Mouse (Mus musculus) forelimb bud, embryonic 11.5 days (tissue): ENCODE results near the gene Tmem97.
"Not testable (repeated sequence)": the region's sequence is repeated elsewhere in the genome, so short reads cannot be mapped to it uniquely, and the experiment has no call there.

Experiments
- DNase-seq: peaks from one replicate; pipeline ENCODE4 v3.0.0-alpha.2; 2012; ENCODE audit warnings: low read depth, low spot score

Gene Tmem97

DNA sequence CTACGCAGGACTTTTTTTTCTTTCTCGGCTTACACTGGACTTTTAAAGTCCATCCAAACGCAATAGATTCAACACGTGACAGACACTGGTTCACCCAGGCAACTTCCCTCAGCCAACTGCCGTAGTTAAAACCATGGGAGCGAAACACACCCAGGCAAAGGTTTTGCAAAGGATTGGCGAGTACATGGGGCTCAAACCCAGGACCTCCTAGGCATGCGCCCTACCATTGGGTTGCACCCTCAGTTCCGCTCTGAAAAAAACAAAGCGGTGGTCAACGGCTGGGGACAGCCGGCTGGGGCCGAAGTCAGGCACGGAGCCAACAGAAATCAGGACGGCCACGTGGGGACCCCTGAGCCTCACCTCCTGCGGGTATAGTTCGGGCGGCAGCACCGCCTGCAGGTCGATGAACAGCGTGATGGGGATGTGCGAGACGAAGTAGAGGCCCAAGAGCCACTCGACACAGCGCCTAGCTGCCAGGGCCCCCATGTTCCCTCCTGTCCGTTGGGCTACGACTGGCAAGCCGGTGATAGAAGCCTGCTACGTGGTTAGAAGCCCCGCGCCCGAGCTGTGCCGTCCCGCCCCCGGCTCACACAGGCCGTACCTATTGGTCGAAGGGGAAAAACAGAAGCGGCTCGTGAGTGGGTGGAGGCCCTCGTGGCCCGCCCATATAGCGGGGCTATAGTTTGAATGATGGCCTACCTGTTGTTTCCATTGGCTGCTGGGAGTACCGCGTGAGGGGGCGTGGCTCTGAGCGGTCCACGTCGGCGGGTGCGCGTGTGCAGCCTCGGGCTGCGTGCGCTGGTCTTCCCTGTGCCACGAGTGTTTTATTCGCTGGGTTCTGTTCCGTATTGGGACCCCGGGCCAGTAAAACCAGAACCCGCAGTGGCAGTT, at the start of gene Tmem97:
Gene Tmem97 (minus strand): TSS at position 610 of the 891 bp plus-strand sequence.
- DNase-seq, result peak; percentile 95

DNA sequence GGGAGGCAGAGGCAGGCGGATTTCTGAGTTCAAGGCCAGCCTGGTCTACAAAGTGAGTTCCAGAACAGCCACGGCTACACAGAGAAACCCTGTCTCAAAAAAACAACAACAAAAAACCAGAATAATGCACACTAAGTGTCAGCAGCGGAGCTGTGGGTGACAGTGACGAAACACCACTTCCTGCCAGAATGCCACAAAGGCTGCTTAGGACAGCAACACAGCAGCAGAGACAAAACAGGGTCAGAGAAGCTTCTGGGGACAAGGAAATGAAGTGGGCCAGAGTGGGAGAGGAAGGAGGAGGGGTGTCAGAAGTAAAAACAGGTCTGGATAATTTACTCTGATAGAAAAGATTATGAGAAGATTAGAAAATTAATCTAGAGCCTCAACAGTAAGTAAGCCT, 49.5 kb upstream of the Tmem97 start:
- DNase-seq, result no peak

DNA sequence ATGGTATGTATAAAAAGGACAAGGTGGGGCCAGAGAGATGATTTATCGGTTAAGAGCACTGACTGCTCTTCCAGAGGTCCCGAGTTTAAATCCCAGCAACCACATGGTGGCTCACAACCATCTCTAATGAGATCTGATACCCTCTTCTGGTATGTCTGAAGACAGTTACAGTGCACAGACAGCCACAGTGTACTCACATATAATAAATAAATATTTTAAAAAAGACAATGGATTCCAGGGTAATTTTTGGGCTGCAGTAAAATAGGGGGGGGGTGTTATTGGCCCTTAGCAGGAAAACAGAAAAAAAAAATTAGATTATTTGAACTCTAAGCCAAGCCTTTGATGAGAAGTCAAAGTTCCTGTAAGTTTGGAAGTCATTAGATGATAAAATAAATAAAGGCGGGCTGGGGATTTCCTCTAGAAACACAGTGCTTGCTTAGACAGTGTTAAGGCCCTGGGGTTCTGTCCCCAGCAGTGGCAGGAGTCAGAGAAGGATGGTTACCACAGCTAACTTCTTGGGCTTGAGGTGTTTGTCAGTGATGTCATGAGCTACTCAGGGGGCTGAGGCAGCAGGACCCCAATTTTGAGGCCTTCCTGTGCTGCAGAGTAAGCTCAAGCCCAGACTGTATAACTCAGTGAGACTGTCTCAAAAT, 48.3 kb upstream of the Tmem97 start:
- DNase-seq, result no peak

DNA sequence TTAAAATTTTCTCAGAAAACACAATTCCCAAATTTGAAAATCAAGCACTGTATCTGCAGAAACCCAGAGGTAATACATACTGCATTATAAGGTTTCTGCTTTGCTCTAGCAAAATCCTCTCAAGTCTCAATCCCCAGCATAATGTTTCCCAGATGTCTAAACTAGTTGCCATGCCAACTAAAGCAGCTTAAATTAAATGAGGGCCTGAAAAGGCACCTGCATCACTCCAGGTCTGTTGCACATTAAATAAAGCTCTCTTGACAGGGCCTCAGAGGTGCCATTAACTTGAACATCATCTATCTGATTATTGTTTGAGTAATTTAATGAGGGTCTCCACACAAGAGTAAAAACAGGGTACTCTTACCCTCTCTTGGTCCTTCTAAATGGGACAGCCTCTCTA, 46.2 kb upstream of the Tmem97 start:
- DNase-seq, result peak; percentile 81

DNA sequence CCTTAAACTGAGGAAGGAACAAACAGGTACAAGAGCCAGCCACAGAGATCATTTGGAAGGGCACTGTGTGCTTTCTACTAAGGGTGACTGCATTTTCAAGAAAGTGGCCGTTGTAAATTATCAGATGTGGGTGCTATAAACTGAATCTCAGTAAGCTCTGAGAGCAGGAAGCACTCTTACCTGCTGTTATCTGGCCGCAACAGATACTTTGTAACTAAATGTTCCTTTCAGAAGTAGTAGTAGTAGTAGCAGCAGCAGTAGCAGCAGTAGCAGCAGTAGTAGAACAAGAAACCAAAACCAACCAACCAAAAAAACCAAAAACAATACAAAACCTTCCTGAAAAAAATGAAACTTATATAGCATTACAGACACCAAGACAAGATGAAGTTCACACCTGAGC, 45.2 kb upstream of the Tmem97 start:
- DNase-seq, result no peak

DNA sequence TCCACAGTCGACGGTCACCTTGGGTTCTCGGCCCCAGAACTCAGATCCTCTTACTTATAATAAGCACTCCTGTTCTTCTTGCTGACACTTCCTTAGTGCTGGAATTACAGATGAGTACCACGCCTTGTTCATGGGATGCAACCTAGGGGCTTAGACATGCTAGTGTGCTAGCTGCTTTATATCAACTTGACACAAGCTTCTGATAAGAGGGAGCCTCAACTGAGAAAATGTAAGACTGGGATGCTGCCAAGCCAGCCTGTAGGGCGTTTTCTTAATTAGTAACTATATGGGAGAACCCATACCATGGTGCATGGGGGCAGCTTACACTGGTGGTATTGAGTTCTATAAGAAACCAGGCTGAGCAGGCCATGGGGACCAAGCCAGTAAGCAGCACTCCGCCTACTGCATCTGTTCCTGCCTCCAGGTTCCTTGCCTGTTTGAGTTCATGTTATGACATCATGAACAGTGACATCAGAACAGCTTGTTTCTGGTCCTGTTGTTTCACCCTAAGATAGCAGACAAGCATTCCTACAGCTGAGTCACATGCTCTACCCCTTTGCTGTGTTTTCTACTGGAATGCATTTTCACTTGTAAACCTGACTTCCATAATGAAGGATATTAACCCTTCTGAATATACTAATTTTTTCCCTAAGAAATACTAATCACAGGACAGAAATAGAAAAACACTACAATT, 43.8 kb upstream of the Tmem97 start:
- no peak for DNase-seq

DNA sequence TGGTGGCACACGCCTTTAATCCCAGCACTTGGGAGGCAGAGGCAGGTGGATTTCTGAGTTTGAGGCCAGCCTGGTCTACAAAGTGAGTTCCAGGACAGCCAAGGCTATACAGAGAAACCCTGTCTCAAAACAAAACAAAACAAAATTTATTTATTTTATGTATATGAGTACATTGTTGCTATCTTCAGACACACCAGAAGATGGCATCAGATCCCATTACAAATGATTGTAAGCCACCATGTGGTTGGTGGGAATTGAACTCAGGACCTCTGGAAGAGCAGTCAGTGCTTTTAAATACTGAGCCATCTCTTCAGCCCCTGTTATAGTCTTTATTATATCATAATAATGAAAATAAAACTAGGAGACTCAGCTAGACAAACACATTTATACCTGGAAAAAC, 37.1 kb upstream of the Tmem97 start:
- DNase-seq, result not testable (repeated sequence)

DNA sequence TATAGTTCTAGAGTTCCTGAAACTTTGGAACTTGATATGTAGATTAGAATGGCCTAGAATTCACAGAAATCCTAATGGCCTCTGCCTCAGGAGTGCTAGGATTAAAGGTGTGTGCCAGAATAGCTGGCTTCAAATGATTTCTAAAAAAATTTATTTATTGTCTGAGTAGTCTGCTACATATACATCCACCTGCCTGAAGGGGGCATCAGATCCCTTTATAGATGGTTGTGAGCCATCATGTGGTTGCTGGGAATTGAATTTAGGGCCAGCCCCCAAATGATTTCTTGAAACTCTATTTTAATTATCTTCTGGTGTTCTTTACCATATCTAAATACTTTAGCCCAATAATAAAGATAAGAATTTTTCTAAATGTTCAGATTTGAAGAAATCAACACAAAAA, 35.5 kb upstream of the Tmem97 start:
- no peak for DNase-seq

DNA sequence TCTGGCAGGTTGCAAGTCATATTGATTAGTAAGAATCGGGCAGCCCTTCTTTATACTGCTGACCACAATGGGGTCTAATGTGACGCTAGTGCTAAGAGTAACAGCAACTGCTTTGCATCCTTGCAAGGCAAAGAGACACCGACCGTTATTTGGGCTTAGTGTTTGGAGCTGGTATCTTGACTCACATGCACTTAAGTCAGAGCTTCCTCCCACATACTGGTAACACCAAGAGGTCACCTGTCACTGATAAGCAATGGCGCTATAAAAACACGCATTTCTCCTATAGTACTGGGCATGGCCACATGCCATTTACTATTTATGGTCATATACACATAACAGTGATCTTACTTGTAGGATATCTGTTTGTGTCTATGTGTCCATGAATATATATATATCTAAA, 32.3 kb upstream of the Tmem97 start:
- DNase-seq, result no peak

DNA sequence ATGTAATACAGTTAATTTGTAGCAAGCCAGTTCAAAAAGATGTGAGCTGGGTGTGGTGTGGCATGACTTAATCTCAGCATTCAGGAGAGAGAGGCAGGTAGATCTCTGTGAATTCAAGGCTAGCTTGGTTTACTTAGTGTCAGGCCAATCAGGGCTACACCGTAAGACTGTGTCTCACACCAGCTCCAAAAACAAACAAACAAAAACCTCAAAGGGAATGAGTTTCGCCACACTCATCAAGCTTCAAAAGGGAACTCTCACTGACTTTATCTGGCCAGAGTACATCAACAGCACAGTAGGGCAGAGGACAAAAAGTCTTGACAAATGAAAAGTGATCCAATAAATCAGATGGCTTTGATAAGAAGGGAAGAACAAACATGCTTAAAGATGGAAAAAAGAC, 24.4 kb upstream of the Tmem97 start:
- no peak for DNase-seq

DNA sequence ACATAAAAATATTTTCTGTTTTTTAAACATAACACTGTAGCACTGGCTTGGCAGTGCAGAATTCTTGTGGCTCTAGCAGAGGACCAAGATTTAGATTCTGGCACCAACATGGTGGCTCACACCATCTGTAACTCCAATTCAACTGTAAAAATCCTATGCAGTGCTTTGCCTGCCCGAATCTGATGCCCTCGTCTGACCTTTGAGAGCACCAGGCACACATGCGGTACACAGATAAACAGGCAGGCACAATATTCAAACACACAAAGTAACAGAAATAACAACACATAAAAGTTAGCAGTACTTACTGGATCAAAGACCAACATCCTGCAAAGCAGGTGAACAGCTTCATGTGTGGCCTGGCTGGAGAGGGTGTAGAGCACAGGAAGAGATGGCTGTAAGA, 24.0 kb upstream of the Tmem97 start:
- DNase-seq, result no peak

DNA sequence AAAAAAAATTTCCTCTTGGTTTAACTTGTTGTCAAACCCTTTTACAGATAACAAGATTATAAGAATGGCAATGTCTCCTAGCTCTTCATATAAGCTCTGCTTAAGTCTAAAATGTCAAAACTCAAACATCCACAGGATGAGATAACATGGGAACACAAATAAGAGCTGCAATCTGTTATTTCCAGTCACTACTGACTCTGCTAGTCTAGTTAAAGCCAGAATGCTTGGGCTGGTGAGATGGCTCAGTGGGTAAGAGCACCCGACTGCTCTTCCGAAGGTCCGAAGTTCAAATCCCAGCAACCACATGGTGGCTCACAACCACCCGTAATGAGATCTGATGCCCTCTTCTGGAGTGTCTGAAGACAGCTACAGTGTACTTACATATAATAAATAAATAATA, 23.5 kb upstream of the Tmem97 start:
- not testable (repeated sequence) for DNase-seq

DNA sequence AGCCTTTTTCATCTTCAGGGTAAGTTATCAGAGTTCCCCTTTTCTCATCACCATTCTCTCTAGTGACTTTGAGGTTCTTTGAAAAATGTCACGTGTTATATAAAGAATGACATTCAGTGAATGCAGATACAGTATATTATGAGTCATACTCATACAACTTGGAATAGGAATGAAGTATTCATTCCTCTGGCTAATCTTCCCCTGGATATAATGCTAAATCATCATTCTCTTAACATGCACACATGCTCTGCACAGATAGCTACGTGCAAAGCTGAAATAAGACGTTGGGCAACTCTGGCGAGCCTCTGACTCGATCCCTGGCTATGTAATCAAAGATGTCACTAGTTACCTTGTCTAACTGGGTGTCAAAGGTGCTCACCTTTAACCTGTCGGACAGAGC, 21.3 kb upstream of the Tmem97 start:
- no peak for DNase-seq

DNA sequence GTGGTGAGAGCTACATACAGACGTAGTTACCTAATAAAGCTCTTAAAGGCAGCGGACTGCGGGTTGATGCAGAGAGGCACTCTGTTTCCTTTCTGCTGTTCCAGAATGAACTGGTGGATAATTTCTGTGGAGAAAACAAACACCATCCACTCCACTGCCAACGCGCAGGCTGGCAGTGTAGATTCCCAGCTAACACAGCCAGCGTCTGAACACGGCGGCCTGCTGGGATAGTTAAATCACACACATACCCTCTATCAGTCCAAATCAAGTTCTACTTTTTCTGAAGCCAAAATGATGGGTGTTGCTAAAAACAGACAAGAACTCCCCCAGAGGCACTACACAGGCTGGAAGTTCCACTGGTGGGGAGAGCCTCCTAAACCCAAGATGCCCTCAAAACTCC, 20.9 kb upstream of the Tmem97 start:
- DNase-seq, result no peak

DNA sequence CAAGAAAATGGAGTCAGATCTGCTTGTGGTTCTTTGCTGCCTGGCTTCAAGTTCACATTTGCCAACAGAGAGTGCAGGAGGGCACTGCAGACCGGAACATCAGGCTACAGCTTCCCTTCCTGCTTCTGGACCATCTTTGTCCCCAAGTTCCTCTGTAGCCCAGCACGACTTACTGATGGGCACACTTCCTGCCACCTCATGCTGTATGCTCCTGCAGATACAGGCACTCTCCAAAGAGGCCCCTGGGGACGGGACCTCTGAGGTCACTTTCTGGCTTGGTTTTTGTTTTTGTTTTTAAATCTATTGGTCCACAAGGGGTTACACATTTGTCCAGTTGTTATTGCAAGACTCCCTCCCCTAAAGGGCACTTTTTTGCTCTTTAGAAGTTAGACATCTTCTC, 19.2 kb upstream of the Tmem97 start:
- DNase-seq, result no peak

DNA sequence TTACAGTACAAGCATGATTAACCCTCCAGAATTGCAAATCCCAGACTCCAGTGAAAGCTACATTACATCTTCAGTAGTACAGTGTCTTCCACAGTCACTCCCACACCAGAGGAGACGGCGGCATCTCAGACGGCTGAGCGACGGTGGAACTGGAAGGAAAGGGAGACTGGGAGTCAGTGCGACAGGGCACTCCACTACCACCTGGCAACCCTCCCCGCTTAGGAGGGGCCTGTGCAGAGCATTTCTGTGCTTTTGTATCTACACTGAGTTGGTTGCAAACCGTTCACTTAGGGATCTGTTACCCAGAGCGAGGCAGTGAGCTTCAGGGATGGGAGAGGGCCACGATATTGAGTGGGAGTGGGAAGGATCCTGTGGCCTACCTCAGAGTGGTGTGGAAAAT, 18.2 kb upstream of the Tmem97 start:
- DNase-seq, result no peak

DNA sequence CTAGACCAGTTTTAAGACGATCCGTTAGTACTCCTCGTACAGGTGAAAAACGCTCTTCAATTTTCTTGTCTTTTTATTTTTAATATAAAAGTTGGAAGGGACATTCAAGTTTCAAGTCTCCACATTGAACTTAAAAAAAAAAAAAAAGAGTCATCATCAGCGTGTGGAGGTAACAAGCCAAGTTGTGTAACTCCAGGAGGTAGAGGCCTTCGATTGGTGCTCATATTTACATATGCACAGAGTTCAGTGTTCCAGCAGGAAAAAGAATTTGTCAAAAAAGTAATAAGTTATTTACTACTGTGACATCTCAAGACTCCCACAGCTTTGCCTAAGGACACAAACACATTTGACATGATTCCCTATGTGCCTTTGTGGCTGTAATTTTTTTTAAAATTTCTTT, 17.0 kb upstream of the Tmem97 start:
- no peak for DNase-seq

DNA sequence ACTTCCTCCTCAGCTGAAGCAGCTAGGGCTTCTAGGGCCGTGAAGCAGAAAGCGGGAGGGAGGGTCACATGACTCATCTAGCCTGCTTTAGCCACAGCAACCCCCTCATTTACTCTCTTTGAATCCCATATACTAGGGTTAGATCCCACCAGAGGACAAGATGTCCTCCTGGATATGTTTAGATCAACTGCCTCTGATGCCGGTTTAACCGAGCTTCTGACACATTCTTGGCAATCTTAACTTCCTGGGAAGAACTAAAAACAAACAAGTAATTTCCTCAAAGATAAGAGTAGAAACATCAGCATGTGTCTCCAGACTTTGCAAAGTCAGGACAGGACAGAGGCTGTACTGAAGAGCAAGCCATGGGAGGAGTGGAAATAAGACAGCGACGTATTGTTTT, 16.2 kb upstream of the Tmem97 start:
- DNase-seq, result no peak

DNA sequence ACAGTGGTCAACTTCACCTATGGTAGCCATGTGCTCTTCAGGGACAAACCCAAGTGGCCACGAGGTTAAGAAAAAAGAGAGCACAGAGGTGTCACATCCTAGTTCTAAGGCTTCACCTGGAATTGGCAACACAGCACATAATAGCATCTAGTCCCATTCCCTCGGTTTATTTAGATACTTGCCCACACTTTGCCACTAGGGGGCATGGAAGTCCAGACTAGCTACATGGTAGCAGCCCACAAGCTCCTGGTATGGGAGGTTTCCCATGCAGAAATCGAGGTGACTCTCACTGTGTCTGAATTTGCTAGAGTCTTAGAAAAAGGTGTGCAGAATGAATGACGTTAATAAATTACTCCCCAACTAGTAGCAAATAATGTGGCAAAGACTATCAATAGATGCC, 9.9 kb upstream of the Tmem97 start:
- DNase-seq, result peak; percentile 76

DNA sequence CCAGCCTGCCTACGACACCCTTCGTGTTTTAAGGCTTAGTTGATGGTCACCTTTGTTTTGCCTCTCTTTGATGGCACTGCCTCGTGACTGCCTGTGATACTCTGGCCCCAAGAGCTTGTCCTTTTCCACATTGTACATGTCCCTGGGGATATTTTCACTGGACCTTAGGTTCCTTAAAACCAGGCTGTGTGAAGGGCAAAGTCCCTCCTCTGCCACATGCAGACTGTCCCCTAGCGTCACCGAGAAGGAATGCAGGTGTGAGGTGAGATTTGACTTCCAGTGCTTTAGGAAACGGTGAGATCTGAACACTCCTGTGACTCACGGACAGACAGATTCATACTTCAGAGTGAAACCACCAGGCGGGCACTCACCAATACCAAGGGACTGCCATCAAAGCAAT, 6.7 kb upstream of the Tmem97 start:
- no peak for DNase-seq

DNA sequence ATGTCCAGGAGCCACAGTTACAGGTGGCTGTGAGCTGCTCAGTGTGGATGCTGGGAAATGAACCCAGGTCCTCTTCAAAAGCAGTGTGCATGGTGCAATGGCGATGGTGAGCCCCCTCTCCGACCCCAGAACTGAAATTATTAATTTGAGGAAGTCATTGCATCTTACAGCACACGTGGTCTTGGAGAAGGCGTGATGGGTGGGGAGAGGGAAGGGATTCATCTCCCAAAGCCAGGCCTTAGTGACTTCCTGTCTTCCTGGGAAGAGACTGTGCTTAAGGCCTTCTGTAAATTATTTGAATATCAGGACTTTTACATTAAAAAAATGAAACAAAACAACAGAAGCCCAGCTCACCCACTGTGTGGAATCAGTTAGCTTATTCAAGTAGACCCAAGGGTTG, 5.5 kb upstream of the Tmem97 start:
- DNase-seq, result no peak

DNA sequence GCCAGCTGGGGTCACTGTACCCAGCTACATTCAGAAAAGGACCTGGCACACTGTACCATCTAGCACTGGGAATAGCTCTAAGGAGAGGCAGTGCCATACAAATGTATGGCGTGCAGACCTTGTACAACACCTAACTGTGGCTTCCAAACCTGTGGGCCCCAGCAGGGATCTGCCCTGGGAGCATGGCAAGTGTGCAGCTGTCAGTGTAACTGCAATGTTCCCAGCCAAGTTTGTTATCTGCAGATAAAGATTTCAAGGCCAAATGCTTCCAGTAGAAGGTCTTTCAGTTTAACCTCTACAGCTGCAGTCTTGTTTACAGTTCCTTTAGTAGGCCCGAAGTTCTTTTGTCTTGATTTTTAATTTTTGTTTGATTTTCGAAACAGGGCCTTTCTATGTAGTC, 5.0 kb upstream of the Tmem97 start:
- DNase-seq, result no peak

DNA sequence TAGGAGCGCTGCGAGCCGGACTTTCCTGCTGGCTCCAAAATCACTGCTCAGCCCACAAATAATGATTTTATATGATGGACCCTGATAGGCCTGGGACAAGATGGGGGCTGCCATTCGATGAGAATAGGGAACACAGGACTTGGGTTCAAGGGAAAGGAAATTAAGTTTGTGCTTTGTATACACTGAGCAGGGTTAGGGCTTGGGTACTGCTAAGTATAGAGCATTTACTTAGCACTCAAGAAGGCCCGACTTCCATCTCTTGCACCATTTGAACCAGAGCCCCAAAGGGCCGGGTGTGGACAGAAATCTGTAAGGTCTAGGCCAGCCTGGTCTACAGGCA, 452 bp upstream of the Tmem97 start:
- DNase-seq, result no peak
